Mouse (Mus musculus) ES-E14 (cell line): ENCODE data around the gene Smarcc2.

Experiments
- HCFC1 ChIP-seq: IDR thresholded peaks from 2 replicates; pipeline ENCODE4 v1.6.1; 2012; ENCODE audit warnings: low read length, inconsistent platforms, borderline replicate concordance; ENCODE audit not compliant: insufficient read depth
- MAFK ChIP-seq: IDR thresholded peaks from 2 replicates; pipeline ENCODE4 v1.6.1; 2014; ENCODE audit warnings: mild to moderate bottlenecking, low read depth, low read length, inconsistent platforms; ENCODE audit not compliant: insufficient read depth
- ZC3H11A ChIP-seq: IDR thresholded peaks from 2 replicates; pipeline ENCODE4 v1.6.1; 2012; ENCODE audit warnings: low read depth, mild to moderate bottlenecking, inconsistent platforms, low read length, borderline replicate concordance
- ZNF384 ChIP-seq: IDR thresholded peaks from 2 replicates; pipeline ENCODE4 v1.6.1; 2012; ENCODE audit warnings: low read depth, low read length, inconsistent platforms

- TF ChIP-seq MAFK = no peak
- no peak for TF ChIP-seq ZC3H11A
- TF ChIP-seq HCFC1 = no peak
- no peak for TF ChIP-seq ZNF384
Measured at GRCm38 (mm10) chr10:128516677-128517076, 57.6 kb downstream of the Smarcc2 start.
